Mouse (Mus musculus) common myeloid progenitor, adult 5-6 weeks (primary cell): ENCODE data around the gene 1700069L16Rik. TPM values are rescaled to one million over a fixed set of nuclear protein-coding genes. Genes with fewer than 3 reads are reported as not detected.
A peak's percentile ranks its signal among the peaks of the same experiment; 100 is the strongest.

Experiments used
- ATAC-seq: replicated peaks from 2 replicates; pipeline ENCODE4 v1.8.0; 2016; ENCODE audit warnings: low read depth, mild to moderate bottlenecking, moderate TSS enrichment, inconsistent platforms; ENCODE audit not compliant: poor library complexity, severe bottlenecking
- total RNA-seq: library from RNA; stranded (forward); fragments of 200-1000, 187-1606 nt; gene quantifications from 2 replicates; pipeline ENCODE4 v1.2.3, GENCODE M21; 2017

The 1700069L16Rik gene
- total RNA-seq, 1 experiment from 2014 or later: not detected

- peak; percentile 97 for ATAC-seq
These were observed 11.0 kb upstream of the 1700069L16Rik start, which contains the start of gene Ficd for GRCm38 (mm10) chr5:113735345-113736112. TSS of gene Ficd (plus strand) at chr5:113735803.

GRCm38 (mm10) chr5:113735023-113735344, 10.4 kb upstream of the 1700069L16Rik start:
- ATAC-seq: no peak

GRCm38 (mm10) chr5:113734376-113734775, 9.8 kb upstream of the 1700069L16Rik start:
- no peak for ATAC-seq

GRCm38 (mm10) chr5:113732182-113732581, 7.6 kb upstream of the 1700069L16Rik start:
- ATAC-seq: no peak

- ATAC-seq: no peak
These were observed 6.6 kb upstream of the 1700069L16Rik start for GRCm38 (mm10) chr5:113731174-113731573.

GRCm38 (mm10) chr5:113730641-113731121, 6.1 kb upstream of the 1700069L16Rik start:
- ATAC-seq: no peak

- ATAC-seq: no peak
These were observed 4.1 kb upstream of the 1700069L16Rik start for GRCm38 (mm10) chr5:113728691-113729090.

- ATAC-seq: no peak
These were observed 3.4 kb upstream of the 1700069L16Rik start for GRCm38 (mm10) chr5:113728011-113728410.

- ATAC-seq: no peak
These were observed 2.7 kb upstream of the 1700069L16Rik start for GRCm38 (mm10) chr5:113727238-113727637.

- ATAC-seq: no peak
These were observed 2.0 kb upstream of the 1700069L16Rik start for GRCm38 (mm10) chr5:113726618-113727017.

- no peak for ATAC-seq
These were observed 845 bp upstream of the 1700069L16Rik start for GRCm38 (mm10) chr5:113725417-113725816.

- ATAC-seq: no peak
These were observed 870 bp downstream of the 1700069L16Rik start for GRCm38 (mm10) chr5:113723567-113724237.

- ATAC-seq: no peak
These were observed 2.2 kb downstream of the 1700069L16Rik start for GRCm38 (mm10) chr5:113722224-113723013.

- no peak for ATAC-seq
These were observed 5.3 kb downstream of the 1700069L16Rik start for GRCm38 (mm10) chr5:113719221-113719661.

- 0 out of 2 replicates have a peak, but pooled peaks have one; percentile 56 for ATAC-seq
These were observed 7.8 kb downstream of the 1700069L16Rik start for GRCm38 (mm10) chr5:113716581-113717388.

- ATAC-seq: no peak
These were observed 11.7 kb downstream of the 1700069L16Rik start for GRCm38 (mm10) chr5:113712861-113713260.

- ATAC-seq: no peak
These were observed 20.6 kb downstream of the 1700069L16Rik start for GRCm38 (mm10) chr5:113703803-113704585.

GRCm38 (mm10) chr5:113700388-113701023, 24.1 kb downstream of the 1700069L16Rik start:
- ATAC-seq: no peak
